Mouse (Mus musculus): Measurements from ENCODE around the gene Asic2. TPM values are rescaled to one million over a fixed set of nuclear protein-coding genes. Genes with fewer than 3 reads are reported as not detected.
A peak's percentile ranks its signal among the peaks of the same experiment; 100 is the strongest.

Gene Asic2
- polyA plus RNA-seq, 1 experiment, result not detected

- H3K4me3 ChIP-seq (replicated peaks; ENCODE audit: control insufficient read depth, low read depth, low read length), result no peak overlapping the region
Observed at GRCm38 (mm10) chr11:80872509-80873474, 1095.5 kb downstream of the Asic2 start.

GRCm38 (mm10) chr11:80868039-80868438 is 1100.2 kb downstream of the Asic2 start:
- TF ChIP-seq POLR2A (IDR thresholded peaks at IDR 0.05; ENCODE audit: borderline replicate concordance, control insufficient read depth, low read depth, low read length), result no peak
- TF ChIP-seq CTCF (IDR thresholded peaks at IDR 0.05; ENCODE audit: control insufficient read depth, insufficient read depth, low read length), result no peak
- H3K27ac ChIP-seq (ENCODE audit: control insufficient read depth, insufficient read depth, low read depth, low read length, poor library complexity), result no peak overlapping the region
- no peak overlapping the region for H3K4me3 ChIP-seq (replicated peaks; ENCODE audit: control insufficient read depth, low read depth, low read length)
- WGBS, result 80% methylated on average over 1 of the region's 1 CpGs
- H3K4me1 ChIP-seq (ENCODE audit: control insufficient read depth, insufficient read depth, low read length), result no peaks in the 10 kb centered on the region

More at GRCm38 (mm10) chr11:80872509-80873474, 1095.5 kb downstream of the Asic2 start:
- TF ChIP-seq POLR2A (IDR thresholded peaks at IDR 0.05; ENCODE audit: borderline replicate concordance, control insufficient read depth, low read depth, low read length) (no peak), CTCF (IDR thresholded peaks at IDR 0.05; ENCODE audit: control insufficient read depth, insufficient read depth, low read length) (peak; percentile 80)
- Histone ChIP-seq H3K4me1 (ENCODE audit: control insufficient read depth, insufficient read depth, low read length) (no peaks in the 10 kb centered on the region), H3K27ac (ENCODE audit: control insufficient read depth, insufficient read depth, low read depth, low read length, poor library complexity) (no peak overlapping the region)
- 46% methylated on average over 17 of the region's 17 CpGs for WGBS

GRCm38 (mm10) chr11:80862941-80863340 is 1105.3 kb downstream of the Asic2 start:
- no peak overlapping the region for H3K27ac ChIP-seq (ENCODE audit: control insufficient read depth, insufficient read depth, low read depth, low read length, poor library complexity)
- no peak overlapping the region for H3K4me3 ChIP-seq (replicated peaks; ENCODE audit: control insufficient read depth, low read depth, low read length)
- TF ChIP-seq POLR2A (IDR thresholded peaks at IDR 0.05; ENCODE audit: borderline replicate concordance, control insufficient read depth, low read depth, low read length), result no peak
- TF ChIP-seq CTCF (IDR thresholded peaks at IDR 0.05; ENCODE audit: control insufficient read depth, insufficient read depth, low read length), result no peak
- H3K4me1 ChIP-seq (ENCODE audit: control insufficient read depth, insufficient read depth, low read length), result no peaks in the 10 kb centered on the region
- WGBS, result 83% methylated on average over 7 of the region's 7 CpGs

- Histone ChIP-seq H3K4me1 (ENCODE audit: control insufficient read depth, insufficient read depth, low read length) (no peaks in the 10 kb centered on the region), H3K27ac (ENCODE audit: control insufficient read depth, insufficient read depth, low read depth, low read length, poor library complexity) (no peak within 1 kb of the TSS), H3K4me3 (replicated peaks; ENCODE audit: control insufficient read depth, low read depth, low read length) (no peak within 1 kb of the TSS)
- no peak for TF ChIP-seq POLR2A (IDR thresholded peaks at IDR 0.05; ENCODE audit: borderline replicate concordance, control insufficient read depth, low read depth, low read length)
- TF ChIP-seq CTCF (IDR thresholded peaks at IDR 0.05; ENCODE audit: control insufficient read depth, insufficient read depth, low read length), result no peak
- 81% methylated on average over 10 of the region's 10 CpGs for WGBS
Observed at GRCm38 (mm10) chr11:80858065-80858464, 1110.2 kb downstream of the Asic2 start, which contains the start of gene Spaca3. Spaca3 (plus strand) TSS chr11:80858365.

- no peaks in the 10 kb centered on the region for H3K4me1 ChIP-seq (ENCODE audit: control insufficient read depth, insufficient read depth, low read length)
- no peak for TF ChIP-seq CTCF (IDR thresholded peaks at IDR 0.05; ENCODE audit: control insufficient read depth, insufficient read depth, low read length)
- TF ChIP-seq POLR2A (IDR thresholded peaks at IDR 0.05; ENCODE audit: borderline replicate concordance, control insufficient read depth, low read depth, low read length), result no peak
Observed at GRCm38 (mm10) chr11:80856827-80857226, 1111.4 kb downstream of the Asic2 start.

GRCm38 (mm10) chr11:80854908-80855307 is 1113.3 kb downstream of the Asic2 start:
- no peaks in the 10 kb centered on the region for H3K4me1 ChIP-seq (ENCODE audit: control insufficient read depth, insufficient read depth, low read length)
- TF ChIP-seq POLR2A (IDR thresholded peaks at IDR 0.05; ENCODE audit: borderline replicate concordance, control insufficient read depth, low read depth, low read length) (no peak), CTCF (IDR thresholded peaks at IDR 0.05; ENCODE audit: control insufficient read depth, insufficient read depth, low read length) (no peak)
- no peak overlapping the region for H3K4me3 ChIP-seq (replicated peaks; ENCODE audit: control insufficient read depth, low read depth, low read length)
- 51% methylated on average over 7 of the region's 7 CpGs for WGBS
- H3K27ac ChIP-seq (ENCODE audit: control insufficient read depth, insufficient read depth, low read depth, low read length, poor library complexity), result no peak overlapping the region

More at GRCm38 (mm10) chr11:80856827-80857226, 1111.4 kb downstream of the Asic2 start:
- WGBS, result 68% methylated on average over 2 of the region's 2 CpGs
- Histone ChIP-seq H3K4me3 (replicated peaks; ENCODE audit: control insufficient read depth, low read depth, low read length) (no peak overlapping the region), H3K27ac (ENCODE audit: control insufficient read depth, insufficient read depth, low read depth, low read length, poor library complexity) (no peak overlapping the region)

- no peaks in the 10 kb centered on the region for H3K4me1 ChIP-seq (ENCODE audit: control insufficient read depth, insufficient read depth, low read length)
- no peak for TF ChIP-seq CTCF (IDR thresholded peaks at IDR 0.05; ENCODE audit: control insufficient read depth, insufficient read depth, low read length)
- no peak for TF ChIP-seq POLR2A (IDR thresholded peaks at IDR 0.05; ENCODE audit: borderline replicate concordance, control insufficient read depth, low read depth, low read length)
- no peak overlapping the region for H3K4me3 ChIP-seq (replicated peaks; ENCODE audit: control insufficient read depth, low read depth, low read length)
- H3K27ac ChIP-seq (ENCODE audit: control insufficient read depth, insufficient read depth, low read depth, low read length, poor library complexity), result no peak overlapping the region
- WGBS, result 75% methylated on average over 11 of the region's 11 CpGs
Observed at GRCm38 (mm10) chr11:80854430-80854829, 1113.8 kb downstream of the Asic2 start.

GRCm38 (mm10) chr11:80853014-80853413 is 1115.2 kb downstream of the Asic2 start:
- 68% methylated on average over 3 of the region's 3 CpGs for WGBS
- no peaks in the 10 kb centered on the region for H3K4me1 ChIP-seq (ENCODE audit: control insufficient read depth, insufficient read depth, low read length)
- H3K27ac ChIP-seq (ENCODE audit: control insufficient read depth, insufficient read depth, low read depth, low read length, poor library complexity), result no peak overlapping the region
- H3K4me3 ChIP-seq (replicated peaks; ENCODE audit: control insufficient read depth, low read depth, low read length), result no peak overlapping the region
- TF ChIP-seq POLR2A (IDR thresholded peaks at IDR 0.05; ENCODE audit: borderline replicate concordance, control insufficient read depth, low read depth, low read length) (no peak), CTCF (IDR thresholded peaks at IDR 0.05; ENCODE audit: control insufficient read depth, insufficient read depth, low read length) (no peak)
